Mouse (Mus musculus) left cerebral cortex, postnatal 36 days (tissue): ENCODE results near the gene Suox. TPM values are rescaled to one million over a fixed set of nuclear protein-coding genes. Genes with fewer than 3 reads are reported as not detected.
"Not testable (repeated sequence)": the region's sequence is repeated elsewhere in the genome, so short reads cannot be mapped to it uniquely, and the experiment has no call there.

Experiments used
- DNase-seq, 2 experiments: peaks; one replicate each; pipeline ENCODE4 v3.0.0; 2021 to 2022; ENCODE audit warnings: low spot score in 2 of 2, mixed read lengths in 1 of 2
- intact Hi-C: fragments of 180-260 bp; cut with DNase I; formaldehyde crosslinking; loops from one replicate; pipeline ENCODE4 v1.15.1; 2025
- total RNA-seq, 2 experiments: library from RNA; stranded (reverse); gene quantifications; 2 replicates each; pipeline ENCODE4 v1.2.3; 2021

The Suox gene
- 10 to 100 TPM; 12.0 to 12.6 TPM for total RNA-seq

- intact Hi-C loops, result loop anchor here (2.0 to 5.0 kb wide), 3 partner anchors 47 to 127 kb away; partner anchors contain the start of genes Pa2g4, Rpl41, Rps26 and Zc3h10
- peak; percentile 74 to 83 for DNase-seq
Observed at GRCm38 (mm10) chr10:128673763-128674468, at the start of gene Suox. Gene Suox (minus strand): TSS chr10:128674073.

- intact Hi-C loops, result no loop called here
- DNase-seq, result no peak
Observed at GRCm38 (mm10) chr10:128715559-128716537, 42.0 kb upstream of the Suox start.

- intact Hi-C loops, result not testable (repeated sequence)
Observed at GRCm38 (mm10) chr10:128711318-128711717, 37.4 kb upstream of the Suox start.

GRCm38 (mm10) chr10:128705317-128705693, 31.4 kb upstream of the Suox start:
- intact Hi-C loops, result no loop called here
- DNase-seq, result no peak

More at GRCm38 (mm10) chr10:128711318-128711717, 37.4 kb upstream of the Suox start:
- not testable (repeated sequence) for DNase-seq

- peak; percentile 80 to 82 for DNase-seq
- intact Hi-C loops, result no loop called here
Observed at GRCm38 (mm10) chr10:128704491-128705316, 30.8 kb upstream of the Suox start, which contains the start of gene Cdk2. Gene Cdk2 (minus strand): TSS chr10:128705031.

- no peak for DNase-seq
- intact Hi-C loops, result no loop called here
Observed at GRCm38 (mm10) chr10:128703895-128704294, 30.0 kb upstream of the Suox start, which contains the start of gene Pmel. Gene Pmel (plus strand): TSS chr10:128704195.

- intact Hi-C loops, result no loop called here
- DNase-seq, result no peak
Observed at GRCm38 (mm10) chr10:128702328-128703007, 28.6 kb upstream of the Suox start.

GRCm38 (mm10) chr10:128700712-128701111, 26.8 kb upstream of the Suox start:
- intact Hi-C loops, result no loop called here

GRCm38 (mm10) chr10:128699611-128700010, 25.7 kb upstream of the Suox start:
- intact Hi-C loops, result loop anchor here (5.0 kb wide), 1 partner anchor 48 kb away; the partner anchor contains the start of gene Pym1
- DNase-seq, result no peak

More at GRCm38 (mm10) chr10:128700712-128701111, 26.8 kb upstream of the Suox start:
- no peak for DNase-seq

- intact Hi-C loops, result loop anchor here (5.0 kb wide), 1 partner anchor 48 kb away; the partner anchor contains the start of gene Pym1
- no peak for DNase-seq
Observed at GRCm38 (mm10) chr10:128699006-128699405, 25.1 kb upstream of the Suox start.

GRCm38 (mm10) chr10:128697072-128697725, 23.3 kb upstream of the Suox start:
- no peak for DNase-seq
- intact Hi-C loops, result loop anchor here (5.0 kb wide), 1 partner anchor 50 kb away; the partner anchor contains the start of gene Pym1

GRCm38 (mm10) chr10:128695992-128696807, 22.3 kb upstream of the Suox start, which contains the start of gene Rab5b:
Gene Rab5b (minus strand): TSS chr10:128696264.
- peak; percentile 99 for DNase-seq
- intact Hi-C loops, result loop anchor here (5.0 kb wide), 1 partner anchor 51 kb away; the partner anchor contains the start of gene Pym1

- intact Hi-C loops, result loop anchor here (5.0 kb wide), 1 partner anchor 52 kb away; the partner anchor contains the start of gene Pym1
- DNase-seq, result no peak
Observed at GRCm38 (mm10) chr10:128695411-128695991, 21.6 kb upstream of the Suox start.

GRCm38 (mm10) chr10:128674469-128675008, 666 bp upstream of the Suox start:
- no peak for DNase-seq
- intact Hi-C loops, result loop anchor here (5.0 kb wide), 2 partner anchors 107 to 127 kb away; partner anchors contain the start of genes Pa2g4, Rpl41 and Zc3h10

- intact Hi-C loops, result loop anchor here (5.0 kb wide), 2 partner anchors 104 to 124 kb away; partner anchors contain the start of genes Pa2g4, Rpl41 and Zc3h10
- DNase-seq, result no peak
Observed at GRCm38 (mm10) chr10:128671148-128671547, 2.7 kb downstream of the Suox start.
